Mouse (Mus musculus) cerebellum, adult 2 months (tissue): ENCODE measurements at regions not wholly inside any gene's neighbourhood (a gene's known extent, or its start where the extent isn't known, plus 50 kb on each side); places are given as distances from the start of the nearest gene placed in this dataset.

Source experiments
- DNase-seq, 2 experiments: peaks; one replicate each; pipeline ENCODE4 v3.0.0; 2021
- H3K27ac ChIP-seq: fragments of 200-500 bp; 2 replicates; pipeline ENCODE4 v1.5.1; 2012; ENCODE audit warnings: low read length, control low read depth, inconsistent platforms; ENCODE audit not compliant: insufficient read depth
- H3K27me3 ChIP-seq: fragments of 200-500 bp; 2 replicates; pipeline ENCODE4 v1.6.1; 2012; ENCODE audit warnings: inconsistent platforms, mild to moderate bottlenecking, low read length, moderate library complexity; ENCODE audit not compliant: control insufficient read depth, insufficient read depth
- H3K4me1 ChIP-seq: fragments of 200-500 bp; 2 replicates; pipeline ENCODE4 v1.6.1; 2011; ENCODE audit warnings: low read length; ENCODE audit not compliant: control insufficient read depth, insufficient read depth
- H3K4me3 ChIP-seq: fragments of 200-500 bp; replicated peaks from 2 replicates; pipeline ENCODE3; 2011; ENCODE audit warnings: mild to moderate bottlenecking, low read depth, low read length, control low read depth; ENCODE audit not compliant: insufficient read depth
- CTCF ChIP-seq: fragments of 200-500 bp; IDR thresholded peaks from 2 replicates; pipeline ENCODE4 v1.5.1; 2011; ENCODE audit warnings: low read depth, mild to moderate bottlenecking, control low read depth, low read length, moderate library complexity, borderline replicate concordance; ENCODE audit not compliant: insufficient read depth
- POLR2A ChIP-seq: fragments of 200-500 bp; IDR thresholded peaks from 2 replicates; pipeline ENCODE4 v1.6.1; 2011; ENCODE audit warnings: low read length, control low read depth, borderline replicate concordance; ENCODE audit not compliant: insufficient read depth
- WGBS: fragments of 180-500 bp; shearing (Covaris S2); methylation state at CpG from one replicate; pipeline ENCODE4 v1.1.7; 2018; 5-methylcytosine and 5-hydroxymethylcytosine counted together

DNA sequence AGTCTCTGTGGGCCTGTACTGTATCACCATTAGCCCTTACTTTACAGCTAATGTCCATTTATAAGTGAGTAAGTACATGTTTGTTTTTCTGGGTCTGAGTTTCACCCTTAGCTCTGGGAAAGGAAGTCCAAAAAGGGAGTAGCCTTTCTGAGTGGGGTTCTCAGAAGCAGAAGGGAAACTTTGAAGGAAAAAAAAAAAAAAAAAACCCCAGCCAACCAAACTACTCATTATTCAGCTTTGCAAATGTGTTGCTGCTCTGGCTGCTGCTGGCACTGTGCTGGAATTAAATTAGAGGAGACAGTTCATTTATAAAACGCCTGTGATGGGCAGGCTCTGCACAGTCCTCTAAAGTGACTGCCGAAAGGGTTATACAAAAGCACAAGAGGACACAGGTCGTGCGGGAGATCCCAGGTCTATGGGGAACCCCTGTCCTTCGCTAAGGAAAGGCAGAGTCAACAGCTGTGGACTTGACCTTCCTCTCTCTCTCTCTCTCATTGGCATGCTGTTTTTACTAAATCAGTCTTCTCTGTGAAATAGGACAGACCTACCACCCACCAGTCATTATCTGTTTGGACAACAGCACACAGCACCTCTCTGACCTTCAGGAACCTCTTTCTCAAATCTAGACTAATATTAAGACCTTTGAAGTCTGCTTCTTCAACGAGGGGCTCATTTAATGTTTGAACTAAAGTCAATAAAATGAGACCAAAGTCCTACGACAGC is 165.4 kb downstream of the Cd47 start:
- Histone ChIP-seq H3K27me3 (no peaks in the 10 kb centered on the region), H3K4me3 (no peak overlapping the region), H3K4me1 (peaks cover 4% of the 10 kb centered on the region; the same call in 1 of the 2 replicates), H3K27ac (no peak overlapping the region)
- 42% methylated on average over 7 of the region's 7 CpGs for WGBS
- DNase-seq: no peak
- TF ChIP-seq CTCF: no peak
- no peak for TF ChIP-seq POLR2A

DNA sequence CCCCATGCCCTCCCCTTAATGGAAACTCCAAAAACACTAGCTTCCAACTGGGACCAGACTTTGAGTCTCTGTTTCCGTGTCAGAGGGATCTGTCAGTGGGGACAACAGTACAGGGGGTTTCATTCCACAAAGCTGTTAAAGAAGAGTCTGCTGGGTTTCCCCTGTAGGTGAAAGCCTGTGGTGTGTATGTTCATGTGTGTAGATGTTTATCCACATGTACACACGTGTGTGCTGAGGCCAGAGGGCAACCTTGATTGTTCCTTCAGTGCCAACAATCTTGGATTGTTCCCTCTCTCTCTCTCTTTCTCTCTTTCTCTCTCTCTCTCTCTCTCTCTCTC is 165.9 kb downstream of the Cd47 start:
- Histone ChIP-seq H3K27ac (no peak overlapping the region), H3K4me3 (no peak overlapping the region), H3K27me3 (no peaks in the 10 kb centered on the region), H3K4me1 (peaks cover 4% of the 10 kb centered on the region; the same call in 1 of the 2 replicates)
- 80% methylated on average over 2 of the region's 2 CpGs for WGBS
- no peak for DNase-seq
- no peak for TF ChIP-seq CTCF

DNA sequence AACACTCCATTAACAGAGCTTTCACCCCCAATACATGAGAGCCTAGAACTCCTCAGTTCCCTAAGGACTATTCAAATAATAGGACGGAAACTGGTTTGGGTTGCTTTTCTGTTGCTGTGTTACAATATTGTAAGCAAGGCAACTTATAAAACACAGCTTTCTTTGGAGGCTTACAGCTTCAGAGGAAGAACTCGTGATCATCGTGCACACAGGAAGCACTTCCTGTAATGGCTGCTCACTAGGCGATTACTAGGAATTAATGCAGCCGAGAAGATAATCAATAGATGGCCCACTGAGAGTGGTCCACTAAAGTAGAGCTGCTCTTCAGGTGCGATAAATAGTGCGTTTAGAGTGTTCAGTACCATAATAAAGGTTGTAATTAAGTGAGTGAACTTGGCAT is 166.8 kb downstream of the Cd47 start:
- no peak for TF ChIP-seq POLR2A
- no peak for TF ChIP-seq CTCF
- Histone ChIP-seq H3K4me3 (no peak overlapping the region), H3K27ac (no peak overlapping the region), H3K4me1 (peaks cover 4% of the 10 kb centered on the region; the same call in 1 of the 2 replicates), H3K27me3 (no peaks in the 10 kb centered on the region)
- no peak for DNase-seq
- 95% methylated on average over 7 of the region's 7 CpGs for WGBS

DNA sequence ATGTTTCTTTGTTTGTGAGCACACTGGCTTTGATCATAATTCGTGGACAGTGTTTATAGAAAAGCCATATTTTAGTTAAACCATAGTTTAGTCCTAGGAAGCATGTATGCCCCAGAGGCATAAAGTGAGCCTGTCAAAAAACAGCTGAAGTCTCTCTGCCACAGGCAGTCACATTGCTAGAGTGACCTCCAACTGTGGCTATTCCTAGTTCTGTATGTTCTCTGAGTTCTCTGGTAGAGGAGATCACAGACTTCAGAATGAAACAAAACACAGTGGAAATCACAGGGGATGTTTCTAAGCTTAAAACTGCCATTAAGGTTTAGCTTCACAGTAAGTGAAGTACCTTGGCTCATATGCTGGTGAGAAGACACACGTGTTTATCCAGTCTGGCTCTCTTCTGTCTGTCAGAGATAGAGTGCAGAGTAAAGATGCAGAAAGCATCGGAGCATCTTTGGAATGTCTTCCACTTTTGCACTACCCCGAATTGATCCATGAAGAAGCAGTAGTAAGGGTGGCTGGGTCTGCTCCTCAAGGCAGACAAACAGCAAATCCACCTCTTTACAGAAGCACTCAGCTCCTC is 168.0 kb downstream of the Cd47 start:
- Histone ChIP-seq H3K4me3 (no peak overlapping the region), H3K27ac (no peak overlapping the region), H3K27me3 (no peaks in the 10 kb centered on the region), H3K4me1 (peaks cover 4% of the 10 kb centered on the region; the same call in 1 of the 2 replicates)
- 73% methylated on average over 4 of the region's 4 CpGs for WGBS
- no peak for DNase-seq
- TF ChIP-seq POLR2A: no peak
- TF ChIP-seq CTCF: no peak

DNA sequence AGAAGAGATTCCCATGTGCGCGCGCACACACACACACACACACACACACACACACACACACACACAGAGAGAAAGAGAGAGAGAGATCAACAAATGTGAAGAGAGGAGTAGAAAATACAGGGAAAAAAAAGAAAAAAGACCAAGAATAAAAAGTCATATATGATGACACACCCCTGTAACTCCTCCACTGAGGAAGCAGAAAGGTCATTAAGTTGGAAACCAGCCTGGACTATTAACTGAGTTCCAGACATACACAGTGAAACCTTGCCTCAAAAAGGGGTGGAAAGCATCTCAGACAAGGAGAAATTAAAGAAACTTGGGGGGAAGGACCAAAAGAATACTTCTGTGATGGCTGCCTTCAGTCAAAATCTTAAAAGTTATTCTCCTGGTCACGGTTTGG is 168.7 kb downstream of the Cd47 start:
- H3K27ac ChIP-seq: no peak overlapping the region
- peaks cover 4% of the 10 kb centered on the region; the same call in 1 of the 2 replicates for H3K4me1 ChIP-seq
- no peaks in the 10 kb centered on the region for H3K27me3 ChIP-seq
- no peak overlapping the region for H3K4me3 ChIP-seq
- TF ChIP-seq POLR2A (no peak), CTCF (no peak)
- 98% methylated on average over 4 of the region's 4 CpGs for WGBS
- no peak for DNase-seq

DNA sequence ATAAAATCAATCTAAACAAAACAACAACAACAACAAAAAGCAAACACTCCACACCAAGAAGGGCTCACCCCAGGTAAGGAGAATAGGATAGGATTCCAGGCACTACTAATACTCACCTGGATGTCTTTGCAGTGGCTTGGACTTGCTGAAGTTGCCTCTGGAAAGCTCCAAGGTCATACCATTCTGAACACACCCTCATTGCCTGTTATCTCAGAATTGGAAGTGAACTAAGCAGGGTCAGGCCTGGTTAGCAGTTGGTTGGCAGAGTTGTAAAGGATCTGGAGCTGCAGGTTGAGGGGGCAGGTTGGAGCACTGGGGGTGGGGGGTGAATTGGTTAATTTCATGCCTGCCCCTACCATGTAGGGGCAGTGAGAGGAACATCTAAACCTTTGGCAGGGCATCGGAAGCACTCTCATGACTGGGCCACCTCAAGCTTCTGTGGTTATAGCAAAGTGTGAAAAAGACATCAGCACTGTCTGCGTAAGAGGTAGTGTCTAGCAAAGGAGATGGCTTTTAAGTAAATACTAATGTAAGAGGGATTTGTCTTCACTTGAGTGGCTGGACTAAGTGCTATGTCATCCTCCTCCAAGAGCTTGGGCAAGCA is 169.5 kb downstream of the Cd47 start:
- peaks cover 4% of the 10 kb centered on the region; the same call in 1 of the 2 replicates for H3K4me1 ChIP-seq
- 91% methylated on average over 2 of the region's 2 CpGs for WGBS
- TF ChIP-seq POLR2A: no peak

DNA sequence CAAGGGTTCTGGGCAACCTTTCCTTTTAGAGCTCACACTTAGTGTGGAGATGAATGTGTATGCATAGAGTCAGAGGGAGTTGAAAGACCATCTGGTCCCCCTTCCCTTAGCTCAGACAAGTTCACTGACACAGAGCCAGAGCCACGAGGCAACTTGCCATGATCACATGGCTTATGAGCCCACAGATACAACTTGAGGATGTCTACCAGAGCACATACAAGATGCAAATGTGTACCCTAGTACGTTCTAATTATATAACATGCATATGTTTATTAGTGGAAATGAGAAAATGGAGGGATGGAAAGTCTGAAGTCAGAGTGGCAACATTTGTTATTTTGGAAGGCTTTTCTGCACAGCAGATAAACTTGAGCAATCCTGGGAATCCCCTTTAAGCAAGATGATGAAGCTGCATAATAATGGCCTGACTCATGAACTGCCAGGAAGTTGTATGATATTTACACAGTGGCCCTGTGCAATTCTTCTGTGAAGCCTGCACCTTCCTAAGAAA is 170.0 kb downstream of the Cd47 start:
- Histone ChIP-seq H3K4me3 (no peak overlapping the region), H3K27me3 (no peaks in the 10 kb centered on the region), H3K4me1 (peaks cover 4% of the 10 kb centered on the region; the same call in 1 of the 2 replicates), H3K27ac (no peak overlapping the region)
- no peak for TF ChIP-seq POLR2A
- no peak for TF ChIP-seq CTCF
- WGBS: 25% methylated on average over 2 of the region's 2 CpGs
- no peak for DNase-seq

More for the DNA sequence above, 169.5 kb downstream of the Cd47 start:
- no peak for DNase-seq
- no peak overlapping the region for H3K4me3 ChIP-seq
- no peaks in the 10 kb centered on the region for H3K27me3 ChIP-seq
- no peak overlapping the region for H3K27ac ChIP-seq

DNA sequence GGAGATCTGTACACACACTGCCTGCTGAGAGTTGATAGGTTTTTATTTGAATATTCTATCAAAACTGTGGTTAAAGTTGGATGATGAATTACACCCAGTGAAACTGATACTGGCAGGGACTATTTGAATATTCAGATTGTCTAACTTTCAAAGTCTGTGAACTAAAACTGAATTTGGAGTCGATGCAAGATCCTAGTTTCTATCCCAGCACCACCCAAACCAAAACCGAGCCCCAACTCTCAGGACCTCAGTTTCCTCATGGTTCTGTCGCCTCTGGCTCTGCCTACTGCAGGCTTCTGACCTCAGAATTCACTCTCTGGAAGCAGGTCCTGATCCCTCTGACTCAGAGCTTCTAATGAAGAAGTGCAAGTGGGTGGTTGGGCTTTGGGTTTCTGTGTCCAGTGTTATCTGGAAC is 170.8 kb downstream of the Cd47 start:
- TF ChIP-seq CTCF: no peak
- TF ChIP-seq POLR2A: no peak
- peaks cover 4% of the 10 kb centered on the region; the same call in 1 of the 2 replicates for H3K4me1 ChIP-seq
- no peak overlapping the region for H3K4me3 ChIP-seq
- H3K27ac ChIP-seq: no peak overlapping the region
- H3K27me3 ChIP-seq: no peaks in the 10 kb centered on the region
- DNase-seq: no peak
- 95% methylated on average over 3 of the region's 3 CpGs for WGBS
